Mouse (Mus musculus): ENCODE measurements around the gene Ube2q1.

DNA sequence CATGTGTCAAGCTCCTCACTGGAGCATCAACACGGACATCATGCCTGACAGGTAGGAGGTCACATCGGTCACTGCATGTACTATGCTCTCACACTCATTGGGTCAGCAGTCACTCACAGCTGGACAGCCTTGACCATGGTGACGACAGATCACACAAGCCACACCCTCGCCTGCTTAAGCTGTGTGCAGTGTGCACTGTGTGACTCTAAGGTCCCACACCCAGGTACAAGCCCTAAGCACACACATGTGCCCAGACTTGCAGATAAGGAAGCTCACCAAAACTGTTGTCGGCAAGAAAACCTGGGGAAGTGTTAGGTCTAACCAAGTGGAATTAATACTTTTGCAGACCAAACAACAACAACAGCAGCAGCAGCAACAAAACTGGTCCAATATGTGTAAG lies 34.5 kb downstream of the Ube2q1 start:
- TF ChIP-seq CTCF (IDR thresholded peaks at IDR 0.05; ENCODE audit: control insufficient read depth, insufficient read depth, insufficient read length), result no peak
- TF ChIP-seq CEBPB (IDR thresholded peaks at IDR 0.05; ENCODE audit: low read depth), result no peak
- TF ChIP-seq MAX (IDR thresholded peaks at IDR 0.05), result no peak
- TF ChIP-seq USF1 (IDR thresholded peaks at IDR 0.05; ENCODE audit: low read depth), result no peak
- no peak for TF ChIP-seq MYOD1 (IDR thresholded peaks at IDR 0.05; ENCODE audit: control insufficient read depth, insufficient read length, low read depth)
